Mouse (Mus musculus) gastrocnemius, adult 2 months (tissue): Measurements from ENCODE around the gene Slc25a43. TPM values are rescaled to one million over a fixed set of nuclear protein-coding genes. Genes with fewer than 3 reads are reported as not detected.

ENCODE experiments used
- DNase-seq: peaks from one replicate; pipeline ENCODE4 v3.0.0; 2022
- H3K27ac ChIP-seq: fragments of 200-600 bp; 2 replicates; pipeline ENCODE4 v1.8.1; 2022; ENCODE audit warnings: mild to moderate bottlenecking
- H3K4me3 ChIP-seq: fragments of 200-600 bp; 2 replicates; pipeline ENCODE4 v1.8.1; 2022; ENCODE audit warnings: mild to moderate bottlenecking, moderate library complexity
- CTCF ChIP-seq: fragments of 200-600 bp; IDR thresholded peaks from 2 replicates; pipeline ENCODE4 v1.8.1; 2022; ENCODE audit warnings: antibody characterized with exemption, mild to moderate bottlenecking, moderate library complexity
- intact Hi-C: fragments of 180-260 bp; cut with DNase I; formaldehyde crosslinking; loops from one replicate; pipeline ENCODE4 v1.15.1; 2025
- long read RNA-seq, 2 experiments: library from polyadenylated mRNA; stranded (forward); transcript quantifications; one replicate each; pipeline ENCODE4 v2.0.0; 2021
- total RNA-seq, 2 experiments: library from RNA; stranded (reverse); gene quantifications; 2 replicates each; pipeline ENCODE4 v1.2.3; 2021

Gene Slc25a43
- not detected for total RNA-seq
- long read RNA-seq, experiment 1 = 0 reads
- long read RNA-seq, experiment 2 = 0 reads

DNA sequence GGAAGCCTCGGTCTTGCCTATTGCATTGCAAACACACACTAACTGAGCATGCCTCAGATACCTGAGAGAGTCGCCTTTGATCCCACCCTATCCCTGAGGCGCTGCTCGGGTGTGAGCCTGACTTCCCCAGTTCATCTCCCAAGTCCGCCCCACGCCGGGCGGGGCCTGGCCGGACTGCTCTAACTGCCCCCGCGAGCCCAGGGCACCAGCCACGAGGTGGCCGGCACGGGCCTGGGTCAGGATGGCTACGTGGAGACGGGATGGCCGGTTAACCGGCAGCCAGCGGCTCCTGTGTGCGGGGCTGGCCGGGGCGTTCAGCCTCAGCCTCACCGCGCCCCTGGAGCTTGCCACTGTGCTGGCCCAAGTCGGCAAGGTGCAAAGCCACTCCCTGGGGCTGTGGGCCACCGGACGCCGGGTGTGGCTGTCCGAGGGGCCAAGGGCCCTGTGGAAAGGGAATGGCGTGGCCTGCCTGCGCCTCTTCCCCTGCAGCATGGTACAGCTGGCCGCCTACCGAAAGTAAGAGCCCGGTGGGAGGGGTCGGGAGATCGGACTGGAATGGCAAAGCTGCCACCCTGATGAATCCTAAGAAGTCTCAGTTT is at the start of gene Slc25a43:
Slc25a43 (plus strand) TSS at position 157 of the 599 bp plus-strand sequence.
- peak; percentile 23 for DNase-seq

DNA sequence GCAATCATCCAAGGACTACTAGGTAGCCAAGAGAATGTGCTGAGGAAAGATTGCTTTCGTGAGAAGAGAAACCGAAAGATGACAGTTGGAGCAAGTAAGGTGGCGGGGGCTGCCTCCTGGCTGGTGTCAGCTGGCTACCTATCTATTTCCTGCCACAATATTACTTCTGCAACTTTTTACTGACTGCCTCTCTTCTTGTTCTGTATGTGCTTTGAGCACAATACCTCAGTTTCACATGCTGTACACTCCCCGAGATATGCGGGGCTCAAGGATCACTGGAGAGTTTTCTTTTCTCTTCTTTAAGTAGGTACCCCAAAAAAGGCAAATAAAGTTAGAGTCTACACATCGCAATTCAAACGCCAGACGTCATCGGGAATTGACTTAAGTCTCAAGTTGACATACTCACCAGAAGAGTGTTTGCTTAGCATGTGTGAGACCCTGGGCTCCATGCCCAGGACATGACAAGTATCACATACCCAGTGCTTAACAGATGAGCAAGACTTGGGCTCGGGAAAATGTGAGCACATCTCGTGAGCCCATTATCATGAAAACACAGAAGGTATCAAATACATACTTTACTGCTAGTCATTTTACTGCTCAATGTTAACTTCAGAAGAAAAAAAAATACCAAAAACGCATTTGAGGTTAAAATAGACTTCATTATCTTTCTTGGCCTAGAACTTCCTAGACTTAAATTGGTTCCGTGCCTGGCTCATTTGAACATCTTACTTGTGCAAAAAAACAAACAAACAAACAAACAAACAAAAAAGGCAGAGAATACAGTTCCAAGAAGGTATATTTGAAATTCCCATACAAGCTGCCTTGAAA is 3.1 kb upstream of the Slc25a43 start:
- no peak for DNase-seq
- no peak for TF ChIP-seq CTCF
- Histone ChIP-seq H3K4me3 (no peak overlapping the region), H3K27ac (no peak overlapping the region)
- intact Hi-C loops = no loop called here

More for the DNA sequence above, at the start of gene Slc25a43:
- peak within 1 kb of the TSS; percentile 72 for H3K4me3 ChIP-seq
- H3K27ac ChIP-seq = peak within 1 kb of the TSS; percentile 72
- intact Hi-C loops = no loop called here
- no peak for TF ChIP-seq CTCF

DNA sequence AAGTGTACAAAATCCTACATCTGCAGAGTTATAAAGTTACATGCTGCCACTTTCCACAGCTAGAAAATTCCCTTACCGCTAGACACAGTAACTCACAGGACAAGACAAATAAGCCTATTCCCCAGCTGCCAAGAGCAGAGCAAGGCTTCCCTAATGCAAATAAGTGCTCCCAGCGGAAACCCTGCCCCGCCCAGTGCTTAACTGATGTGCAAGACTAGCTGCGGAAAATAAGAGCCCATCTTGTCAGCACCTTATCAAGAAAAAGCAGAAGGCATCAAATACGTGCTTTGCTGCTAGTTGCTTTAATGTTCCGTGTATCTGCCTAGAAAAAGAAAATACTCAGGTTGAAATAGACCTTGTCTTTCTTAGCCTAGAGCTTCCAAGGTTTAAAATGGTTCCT is 2.2 kb upstream of the Slc25a43 start:
- intact Hi-C loops = no loop called here
- no peak for TF ChIP-seq CTCF
- no peak overlapping the region for H3K27ac ChIP-seq
- no peak overlapping the region for H3K4me3 ChIP-seq
- no peak for DNase-seq

DNA sequence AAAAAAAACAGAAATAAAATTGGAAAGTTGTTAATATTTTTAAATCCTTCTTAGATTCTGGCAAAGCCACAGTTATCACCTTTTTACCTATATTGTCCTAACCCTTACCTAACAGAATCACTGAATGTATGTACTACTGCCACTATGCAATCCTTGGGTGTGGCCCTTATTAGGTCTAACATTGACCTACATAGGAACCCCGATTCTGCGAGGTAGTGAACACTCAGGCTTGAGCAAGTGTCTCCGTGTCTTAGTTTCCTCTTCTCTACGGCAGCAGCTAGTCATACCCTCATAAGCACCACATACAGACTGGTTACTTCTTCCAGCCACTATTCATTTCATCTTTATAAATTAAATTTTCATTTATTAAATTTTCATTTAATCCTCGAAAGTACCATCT is 715 bp upstream of the Slc25a43 start:
- DNase-seq = no peak
- Histone ChIP-seq H3K4me3 (no peak overlapping the region), H3K27ac (no peak overlapping the region)
- no peak for TF ChIP-seq CTCF
- intact Hi-C loops = no loop called here

DNA sequence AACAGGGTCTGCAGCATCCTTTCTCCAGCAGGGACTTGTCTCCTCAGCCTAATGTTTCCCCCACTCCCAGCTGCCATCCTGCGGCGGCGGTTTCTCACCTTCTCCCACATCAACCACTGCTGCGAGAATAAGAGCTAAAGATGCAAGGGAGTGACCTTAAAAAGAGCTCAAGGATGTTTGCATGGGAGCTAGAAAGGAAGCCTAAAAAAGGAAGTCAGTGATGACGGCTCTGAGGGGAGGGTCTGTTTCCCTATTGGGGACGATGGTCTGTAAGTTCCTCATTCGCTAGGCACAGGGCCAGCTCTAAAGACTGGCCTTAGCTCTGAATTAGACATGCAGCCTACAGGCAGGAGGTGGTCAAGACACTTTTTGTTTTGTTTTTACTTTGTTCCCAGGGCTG is 1.3 kb downstream of the Slc25a43 start:
- DNase-seq = peak; percentile 30
- intact Hi-C loops = no loop called here
- Histone ChIP-seq H3K27ac (peak overlapping the region; percentile 25; the same call in 1 of the 2 replicates), H3K4me3 (no peak overlapping the region; the same call in 1 of the 2 replicates)
- no peak for TF ChIP-seq CTCF

DNA sequence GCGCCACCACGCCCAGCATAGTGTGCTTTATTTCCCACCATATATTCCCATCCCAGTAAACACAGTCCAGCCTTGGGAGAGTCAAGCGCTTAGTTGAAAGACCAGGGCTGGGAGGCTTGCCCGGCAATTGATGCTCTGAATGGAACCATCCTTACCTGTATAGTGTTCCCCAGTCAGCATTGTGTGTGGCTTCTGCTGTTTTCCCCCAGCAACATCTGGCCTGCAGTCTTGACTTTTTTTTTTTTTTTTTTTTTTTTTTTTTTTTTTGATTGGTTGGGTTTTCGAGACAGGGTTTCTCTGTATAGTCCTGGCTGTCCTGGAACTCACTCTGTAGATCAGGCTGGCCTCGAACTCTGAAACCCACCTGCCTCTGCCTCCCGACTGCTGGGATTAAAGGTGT is 1.9 kb downstream of the Slc25a43 start:
- intact Hi-C loops = no loop called here
- H3K4me3 ChIP-seq = no peak overlapping the region
- no peak for TF ChIP-seq CTCF
- no peak overlapping the region for H3K27ac ChIP-seq
- no peak for DNase-seq

DNA sequence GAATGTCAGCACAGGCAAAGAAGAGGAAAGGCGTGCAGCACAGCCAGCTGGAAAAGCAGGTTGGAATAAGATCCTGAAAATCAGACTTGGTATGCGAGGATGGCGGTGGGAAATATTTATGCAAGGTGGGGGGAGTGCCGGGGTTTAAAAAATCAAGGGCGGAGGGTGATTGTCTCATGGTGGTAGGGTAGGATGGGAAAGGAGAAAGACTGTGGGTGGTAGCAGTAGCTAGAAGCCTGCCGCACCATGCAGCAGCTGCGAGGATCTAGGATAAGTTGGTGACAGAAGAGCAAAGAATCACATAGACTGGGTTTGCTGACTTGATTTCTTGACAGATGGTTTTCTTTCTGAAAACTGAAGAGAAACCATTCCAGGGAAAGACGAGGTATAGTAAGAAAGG is 3.3 kb downstream of the Slc25a43 start:
- no peak for DNase-seq
- H3K4me3 ChIP-seq = no peak overlapping the region
- TF ChIP-seq CTCF = no peak
- H3K27ac ChIP-seq = no peak overlapping the region
- intact Hi-C loops = no loop called here

DNA sequence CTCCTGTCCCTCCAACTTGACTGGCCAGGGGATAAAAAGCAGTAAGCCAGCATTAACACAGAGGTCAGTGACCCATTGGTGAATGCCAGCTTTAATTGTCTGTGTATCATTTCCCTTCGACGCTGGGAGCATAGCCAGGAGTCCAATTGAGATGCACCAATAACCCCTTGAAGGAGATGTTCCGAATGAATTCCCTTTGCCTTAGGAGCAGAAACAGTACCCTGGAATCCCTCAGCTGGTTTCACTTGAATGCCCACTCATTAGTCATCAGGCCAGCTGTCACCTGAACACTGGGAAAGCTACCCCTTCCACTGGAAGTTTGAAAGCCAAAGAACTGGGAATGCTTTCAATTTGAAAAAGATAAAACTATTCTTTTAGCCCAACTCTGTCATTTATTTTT is 5.1 kb downstream of the Slc25a43 start:
- DNase-seq = no peak
- TF ChIP-seq CTCF = no peak
- H3K27ac ChIP-seq = no peak overlapping the region
- intact Hi-C loops = no loop called here
- no peak overlapping the region for H3K4me3 ChIP-seq

DNA sequence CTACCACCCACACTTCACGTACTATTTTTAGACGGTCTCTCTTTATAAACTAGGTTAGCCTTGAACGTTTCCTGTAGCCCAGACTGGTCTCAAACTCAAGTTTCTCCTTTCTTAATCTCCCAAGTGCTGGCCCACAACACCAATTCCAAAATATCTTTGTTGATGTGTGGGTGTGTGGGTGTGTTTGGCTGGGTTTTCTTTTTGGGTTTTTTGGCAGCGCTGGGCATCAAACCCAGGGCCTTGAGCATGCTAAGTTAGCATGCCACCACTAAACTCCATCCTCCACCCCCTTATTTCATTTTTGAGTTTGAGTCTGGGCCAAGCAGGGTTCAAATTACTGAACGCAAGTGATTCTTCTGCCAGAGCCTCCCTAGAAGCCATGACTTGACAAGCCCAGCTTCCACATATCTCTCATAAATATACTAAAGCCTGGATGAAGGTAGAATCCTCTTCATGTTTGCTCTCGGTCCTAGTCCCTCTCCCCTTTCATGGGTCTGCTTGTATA is 5.9 kb downstream of the Slc25a43 start:
- DNase-seq = no peak
- intact Hi-C loops = no loop called here
- H3K27ac ChIP-seq = no peak overlapping the region
- no peak overlapping the region for H3K4me3 ChIP-seq
- TF ChIP-seq CTCF = no peak

DNA sequence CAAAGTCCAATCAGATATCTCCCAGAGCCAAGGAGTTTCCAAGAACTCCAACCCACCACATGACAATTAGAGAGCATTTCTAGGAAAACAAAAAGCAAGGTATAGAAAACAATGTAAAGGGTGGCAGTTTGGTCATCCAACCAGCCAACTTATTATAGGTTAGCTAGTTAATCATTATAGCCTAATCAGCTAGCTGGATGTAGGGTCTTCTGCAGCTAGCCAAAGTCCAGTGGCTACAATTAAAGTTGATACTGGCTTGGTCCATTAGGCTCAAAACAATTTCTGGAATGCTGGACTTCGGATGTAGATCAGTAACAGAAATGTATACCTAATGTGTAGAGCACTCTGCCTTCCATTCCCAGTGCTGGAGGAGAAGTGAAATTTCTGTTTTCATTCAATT is 7.1 kb downstream of the Slc25a43 start:
- intact Hi-C loops = loop anchor here (10.0 kb wide), 1 partner anchor 106 kb away; the partner anchor contains the start of gene Akap17b
- Histone ChIP-seq H3K4me3 (no peak overlapping the region), H3K27ac (no peak overlapping the region)
- DNase-seq = no peak
- TF ChIP-seq CTCF = no peak

DNA sequence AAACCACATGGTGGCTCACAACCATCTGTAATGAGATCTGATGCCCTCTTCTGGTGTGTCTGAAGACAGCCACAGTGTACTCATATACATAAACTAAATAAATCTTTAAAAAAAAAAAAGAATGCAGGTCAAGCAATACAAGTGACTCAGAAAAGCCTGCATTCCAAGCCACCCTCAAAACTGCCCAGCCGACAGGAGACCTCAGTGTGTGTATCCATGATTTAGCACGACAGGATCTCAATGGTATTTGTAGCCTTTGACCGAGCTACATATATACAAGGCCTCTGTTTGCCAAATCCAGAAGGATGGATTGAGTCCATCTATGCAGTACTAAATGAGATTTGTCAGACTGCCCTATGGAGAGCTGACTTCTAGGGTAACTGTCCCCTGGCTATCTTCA is 9.1 kb downstream of the Slc25a43 start:
- no peak overlapping the region for H3K27ac ChIP-seq
- H3K4me3 ChIP-seq = no peak overlapping the region
- intact Hi-C loops = loop anchor here (10.0 kb wide), 1 partner anchor 108 kb away; the partner anchor contains the start of gene Akap17b
- no peak for TF ChIP-seq CTCF
- no peak for DNase-seq

DNA sequence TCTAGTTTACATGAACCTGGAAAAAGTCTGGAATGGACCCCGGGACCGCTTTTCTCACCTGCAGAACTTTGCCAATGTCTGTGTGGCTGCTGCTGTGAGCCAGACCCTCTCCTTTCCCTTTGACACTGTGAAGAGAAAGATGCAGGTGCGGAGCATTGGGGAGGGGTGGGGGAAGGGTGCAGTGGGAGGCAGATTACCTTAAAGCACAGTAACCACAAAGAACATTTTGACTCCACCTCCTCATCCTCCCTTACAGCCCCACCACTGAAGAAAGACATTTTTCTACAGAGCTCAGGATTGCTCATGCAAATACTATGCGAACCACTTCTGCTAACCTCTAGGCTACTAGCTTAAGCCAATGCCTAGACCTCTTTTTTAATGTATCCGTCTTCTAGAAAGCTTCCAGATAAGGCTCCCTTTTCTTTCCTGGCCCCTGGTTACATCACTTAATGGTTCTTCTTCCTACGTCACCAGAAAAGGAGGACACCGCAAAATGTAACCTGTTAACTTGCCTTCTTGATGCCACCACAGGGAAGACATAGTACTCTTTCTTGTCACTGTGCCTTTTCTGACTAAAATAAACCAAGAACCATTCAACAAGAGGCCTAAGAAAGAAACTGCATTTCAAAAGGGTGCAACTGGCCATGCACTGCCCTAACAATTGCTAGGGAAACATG is 14.5 kb downstream of the Slc25a43 start:
- intact Hi-C loops = loop anchor here (10.0 kb wide), 1 partner anchor 113 kb away; the partner anchor contains the start of gene Akap17b
- DNase-seq = no peak
- Histone ChIP-seq H3K4me3 (no peak overlapping the region), H3K27ac (no peak overlapping the region)
- TF ChIP-seq CTCF = no peak

DNA sequence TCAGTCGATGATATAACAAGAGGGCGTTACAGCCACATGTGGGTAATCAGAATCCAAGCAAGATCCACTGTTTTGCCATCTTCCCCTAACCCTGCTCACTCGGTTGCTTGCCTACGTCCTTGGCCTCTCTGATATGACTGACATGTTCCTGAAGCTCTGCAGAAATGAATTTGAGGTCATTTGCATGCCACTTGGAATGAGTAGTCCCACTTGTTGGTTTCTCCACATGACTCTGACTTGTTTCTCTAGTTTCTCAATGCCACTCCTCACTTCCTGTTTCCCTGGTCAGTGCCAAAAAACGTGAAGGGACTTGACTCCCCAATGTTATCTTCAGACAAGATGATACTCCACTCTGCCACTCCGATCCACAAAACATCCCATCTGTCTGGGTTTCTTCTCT is 15.1 kb downstream of the Slc25a43 start:
- H3K27ac ChIP-seq = no peak overlapping the region
- TF ChIP-seq CTCF = no peak
- no peak overlapping the region for H3K4me3 ChIP-seq
- intact Hi-C loops = loop anchor here (10.0 kb wide), 1 partner anchor 114 kb away; the partner anchor contains the start of gene Akap17b
- DNase-seq = no peak
